Mouse (Mus musculus): ENCODE data around the gene Pdcd11.

Pdcd11 gene

DNA sequence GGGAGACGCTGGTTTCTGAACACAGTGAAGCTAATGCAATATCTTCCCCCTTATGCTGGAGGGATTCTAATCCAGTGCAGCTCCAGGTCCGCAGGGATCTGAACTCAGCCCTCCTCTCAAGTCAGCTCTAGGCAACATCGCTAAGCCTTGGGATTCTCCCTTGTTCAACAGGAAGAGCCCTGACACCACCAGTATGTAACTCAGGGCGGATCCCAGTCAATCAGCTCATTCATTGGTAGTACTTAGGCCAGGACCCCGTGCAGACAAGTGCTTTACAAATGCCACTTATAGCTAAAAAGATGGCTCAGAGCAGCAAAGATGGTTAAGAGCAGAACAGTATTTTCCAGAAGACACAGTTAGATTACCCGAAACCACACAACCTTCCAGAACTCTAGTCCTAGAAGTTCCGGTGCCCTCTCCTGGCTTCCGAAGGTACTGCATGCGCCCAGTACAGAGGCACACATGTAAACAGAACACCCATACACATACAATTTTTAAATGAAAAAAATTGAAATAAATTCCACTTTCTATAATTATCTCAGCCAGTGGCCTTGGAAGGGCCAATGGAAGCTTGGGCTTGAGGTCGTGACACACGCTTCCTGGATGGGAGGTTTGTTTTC lies 78.3 kb downstream of the Pdcd11 start:
- DNase-seq (ENCODE audit: low read depth), result peak; percentile 84

DNA sequence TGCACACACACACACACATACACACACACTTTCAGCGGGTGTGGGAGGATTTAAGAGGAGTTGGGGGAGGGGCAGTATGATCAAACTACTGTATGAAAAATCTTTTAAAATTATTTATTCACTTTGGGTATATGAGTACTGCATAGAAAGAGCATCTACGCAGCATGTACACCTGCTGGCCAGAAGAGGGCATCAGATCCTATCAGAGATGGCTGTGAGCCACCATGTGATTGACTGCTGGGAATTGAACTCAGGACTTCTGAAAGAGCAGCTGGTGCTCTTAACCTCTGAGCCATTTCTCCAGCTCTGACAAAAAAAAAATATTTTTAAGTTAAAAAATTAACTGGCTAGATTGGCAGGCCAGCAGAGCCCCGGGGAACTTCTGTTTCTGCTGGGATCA lies 83.9 kb downstream of the Pdcd11 start:
- peak; percentile 26 for DNase-seq (ENCODE audit: low read depth)

DNA sequence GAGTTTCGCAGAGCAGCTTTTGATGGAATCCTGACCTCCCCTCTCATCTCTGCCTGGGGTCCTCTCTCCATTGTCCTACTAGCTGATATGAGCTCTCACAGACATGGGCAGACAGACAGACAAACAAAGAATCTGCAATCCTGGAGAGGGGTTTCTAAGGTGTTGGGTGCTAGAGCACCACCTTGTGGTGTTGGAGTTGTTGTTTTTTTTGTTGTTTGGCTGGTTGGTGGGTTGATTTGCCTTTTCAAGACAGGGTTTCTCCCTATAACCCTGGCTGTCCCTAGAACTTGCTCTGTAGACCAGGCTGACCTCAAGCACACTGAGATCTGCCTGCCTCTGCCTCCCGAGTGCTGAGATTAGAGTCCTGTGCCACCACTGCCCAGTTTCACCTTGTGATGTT lies 84.9 kb downstream of the Pdcd11 start:
- no peak for DNase-seq (ENCODE audit: low read depth)

DNA sequence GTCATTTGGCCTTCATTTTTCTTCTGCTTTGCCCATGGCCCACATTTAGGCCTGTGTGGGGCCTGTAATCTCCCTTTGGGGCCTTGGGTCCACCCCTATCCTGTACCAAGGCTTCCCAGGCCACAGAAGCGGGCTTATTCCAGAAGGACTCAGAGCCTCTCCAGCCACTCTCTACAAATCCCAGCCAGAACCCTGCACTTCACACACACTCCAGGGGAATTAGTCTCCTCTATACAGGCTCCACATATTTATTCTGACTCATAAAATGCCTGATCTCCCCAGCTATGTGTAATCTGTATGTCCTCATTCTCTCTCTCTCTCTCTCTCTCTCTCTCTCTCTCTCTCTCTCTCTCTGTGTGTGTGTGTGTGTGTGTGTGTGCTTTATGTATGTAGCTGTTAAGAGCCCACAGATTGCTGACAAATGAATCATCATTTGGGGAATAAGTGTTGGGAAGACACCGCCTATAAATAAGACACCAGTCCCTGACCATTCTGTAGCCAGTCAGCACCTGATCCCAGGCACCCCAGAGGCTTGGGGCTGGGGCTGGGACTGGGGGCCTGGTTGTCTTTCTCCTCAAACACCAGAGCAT lies 86.4 kb downstream of the Pdcd11 start:
- DNase-seq (ENCODE audit: low read depth), result no peak

DNA sequence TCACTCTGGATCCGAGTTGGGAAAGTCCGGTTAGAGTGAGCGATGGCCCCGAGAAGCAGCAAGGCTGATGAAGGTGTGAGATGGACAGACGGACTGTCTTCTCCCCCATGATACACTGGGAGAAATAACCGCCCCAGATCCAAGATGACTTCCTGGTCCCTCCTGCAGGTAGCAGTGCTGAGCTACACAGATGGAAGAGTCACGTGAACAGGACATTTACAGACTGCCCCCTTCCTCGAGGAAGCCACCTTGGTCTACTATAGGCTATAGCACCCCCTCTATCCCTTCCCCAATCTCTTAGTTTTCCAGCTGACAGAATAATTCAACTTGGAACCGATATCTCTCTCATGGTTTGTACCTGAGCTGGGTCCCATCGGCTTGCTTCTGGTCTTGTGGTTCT lies 87.4 kb downstream of the Pdcd11 start:
- DNase-seq (ENCODE audit: low read depth), result no peak

DNA sequence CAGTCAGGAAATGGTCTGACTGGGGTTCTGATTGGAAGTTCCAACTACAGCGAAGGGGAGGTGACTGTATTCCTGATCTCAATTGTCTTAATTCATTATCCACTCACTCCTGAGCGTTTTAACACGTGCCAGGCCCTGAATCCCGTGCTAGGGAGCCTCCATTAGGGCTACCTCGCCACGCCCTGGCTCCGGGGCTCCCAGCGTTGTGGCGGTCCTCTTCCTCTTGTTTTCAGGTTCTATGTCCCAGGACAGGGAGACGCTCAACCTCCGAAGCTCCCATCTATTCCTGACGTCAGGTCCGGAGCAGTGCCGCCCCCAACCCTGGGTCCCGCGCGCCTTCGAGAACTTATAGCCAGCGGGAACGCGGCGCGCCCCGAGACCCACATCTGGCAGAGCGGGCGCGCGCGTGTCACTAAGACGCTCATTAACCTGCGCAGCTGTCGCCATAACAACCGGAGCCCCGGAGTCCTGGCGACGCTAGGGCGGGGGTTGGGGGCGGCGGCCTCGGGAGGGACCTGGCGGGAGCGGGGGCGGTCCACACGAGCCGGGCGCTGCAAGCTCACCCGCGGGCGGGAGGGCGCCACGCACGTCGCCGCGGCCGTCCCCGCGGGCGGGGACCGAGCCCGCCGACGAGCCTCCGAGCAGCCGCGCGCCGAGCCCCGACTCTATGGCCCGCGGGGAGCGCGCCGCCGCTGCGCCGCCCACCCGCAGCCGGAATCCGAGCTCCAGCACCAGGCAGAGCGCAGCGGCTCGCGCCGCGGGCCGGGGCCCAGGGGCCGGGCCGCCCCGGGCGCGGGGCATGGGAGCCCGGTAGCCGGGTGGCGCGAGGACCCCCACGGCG lies 88.1 kb downstream of the Pdcd11 start, which contains the start of gene Neurl1a:
Neurl1a (plus strand) TSS at position 390 of the 841 bp plus-strand sequence.
- DNase-seq (ENCODE audit: low read depth), result no peak

DNA sequence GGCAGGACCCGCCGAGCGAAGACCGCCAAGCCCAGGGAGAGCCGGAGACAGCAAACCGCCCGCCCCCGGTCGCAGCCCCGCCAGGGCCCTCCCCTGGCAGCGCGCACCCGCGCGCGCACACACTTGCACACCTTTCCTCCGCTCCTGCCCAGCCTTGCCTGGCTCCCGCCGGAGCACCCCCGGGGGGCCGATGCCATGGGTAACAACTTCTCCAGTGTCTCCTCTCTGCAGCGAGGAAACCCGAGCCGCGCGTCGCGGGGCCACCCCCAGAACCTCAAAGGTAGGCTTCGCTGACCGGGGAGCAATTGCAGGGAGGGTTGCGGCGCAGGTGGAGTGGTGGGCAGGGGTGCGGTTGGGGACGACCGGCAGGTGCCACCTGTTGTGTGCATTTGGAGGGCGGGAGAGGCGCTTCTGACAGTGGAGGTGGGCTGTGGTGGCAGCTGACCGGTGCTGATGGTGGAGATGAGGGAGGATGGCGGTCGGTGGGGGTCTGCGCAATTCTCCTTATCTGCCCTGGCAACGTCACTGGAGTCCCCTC lies 88.8 kb downstream of the Pdcd11 start:
- DNase-seq (ENCODE audit: low read depth), result no peak

DNA sequence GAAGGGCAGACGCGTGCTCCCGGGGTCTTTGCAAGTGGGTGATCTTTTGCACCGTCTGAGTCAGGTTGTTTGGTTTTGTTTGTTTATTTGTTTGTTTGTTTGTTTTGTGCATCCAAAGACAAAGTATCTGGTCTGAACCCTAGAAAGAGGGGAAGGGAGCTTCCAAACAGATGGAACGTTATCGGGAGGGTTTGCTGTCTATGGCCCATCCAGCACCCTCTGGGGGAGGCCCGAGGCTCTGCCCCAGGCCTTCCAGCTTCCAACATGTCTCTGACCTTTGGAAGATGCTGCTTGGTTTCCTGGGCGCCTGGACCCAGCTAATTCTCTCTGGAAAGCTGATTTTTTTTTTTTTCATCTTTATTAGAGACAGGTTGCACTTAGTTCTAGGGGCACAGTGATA lies 89.4 kb downstream of the Pdcd11 start:
- DNase-seq (ENCODE audit: low read depth), result no peak
